Mouse (Mus musculus) brown adipose tissue, adult 24 weeks (tissue): ENCODE measurements around the gene Ptprd. TPM values are rescaled to one million over a fixed set of nuclear protein-coding genes. Genes with fewer than 3 reads are reported as not detected.

Source experiments
- H3K27ac ChIP-seq: fragments of 200-500 bp; replicated peaks from 2 replicates; pipeline ENCODE4 v1.5.1; 2012; ENCODE audit warnings: low read depth, mild to moderate bottlenecking, low read length
- H3K4me1 ChIP-seq: fragments of 200-500 bp; 2 replicates; pipeline ENCODE4 v1.6.1; 2012; ENCODE audit warnings: low read length, mixed read lengths; ENCODE audit not compliant: control insufficient read depth, insufficient read depth, insufficient read length
- H3K4me3 ChIP-seq: fragments of 200-500 bp; 2 replicates; pipeline ENCODE4 v1.5.1; 2012; ENCODE audit warnings: low read depth, mild to moderate bottlenecking, low read length, moderate library complexity; ENCODE audit not compliant: insufficient read depth
- polyA plus RNA-seq: library from polyadenylated mRNA; stranded (reverse); fragments of >200 nt; gene quantifications from 2 replicates; pipeline ENCODE4 v1.2.4, GENCODE M21; 2012; ENCODE audit not compliant: missing spikeins, insufficient read depth, insufficient read length

The Ptprd gene
- polyA plus RNA-seq, 1 experiment, result 22.5 TPM

DNA sequence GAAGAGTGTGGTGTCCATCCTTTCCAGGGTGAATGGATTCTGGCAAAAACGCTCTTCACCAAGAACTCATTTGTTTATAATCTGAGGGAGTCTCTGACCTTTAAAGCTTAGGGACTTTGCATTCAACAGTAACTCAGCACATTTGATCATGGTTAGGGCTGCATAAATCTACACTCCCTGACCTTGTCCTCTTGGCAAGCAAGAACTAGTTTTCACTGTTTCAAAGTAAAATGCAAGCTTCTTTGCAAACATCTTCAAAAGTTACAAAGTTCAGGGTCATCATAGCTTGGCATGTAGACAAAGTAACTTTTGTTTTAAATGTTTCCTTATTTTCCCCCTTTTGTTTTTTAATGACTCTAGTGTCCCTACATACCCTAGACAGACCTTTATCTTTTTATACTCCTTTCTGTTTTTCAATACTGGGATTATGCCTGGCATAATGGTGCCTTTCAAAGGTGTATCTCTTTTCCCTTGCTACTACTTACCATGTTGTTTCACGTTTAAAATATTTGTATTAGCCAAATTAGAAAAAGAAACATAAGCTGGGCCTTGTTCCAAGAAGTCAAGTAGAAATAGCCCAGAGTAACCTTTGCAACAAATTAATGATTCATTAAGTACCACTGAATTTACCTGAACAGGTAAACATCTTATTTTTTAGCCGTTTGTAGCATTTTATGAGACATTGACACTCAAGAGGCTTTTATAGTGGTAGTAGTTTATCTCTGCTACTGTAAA, 1743.2 kb downstream of the Ptprd start:
- Histone ChIP-seq H3K27ac (no peak overlapping the region), H3K4me3 (no peak overlapping the region), H3K4me1 (no peaks in the 10 kb centered on the region)

DNA sequence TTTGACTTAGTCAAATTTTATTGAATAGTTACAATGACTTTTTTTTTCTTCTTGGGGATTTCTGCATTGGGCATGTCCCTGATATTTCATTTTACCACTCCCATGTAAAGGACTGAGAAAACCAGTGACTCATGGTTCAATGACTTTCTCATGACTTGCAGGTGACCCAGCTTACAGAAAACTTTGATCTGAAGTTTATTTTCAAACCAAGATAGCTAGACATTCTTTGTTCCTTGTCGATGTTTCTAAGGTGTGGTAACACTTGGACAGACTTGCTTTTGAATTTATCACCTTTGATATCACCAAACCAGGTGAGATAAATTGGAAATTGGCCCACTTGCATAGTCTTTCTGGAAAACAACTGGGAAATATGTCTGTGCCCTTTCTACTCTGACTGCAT, 1747.1 kb downstream of the Ptprd start:
- Histone ChIP-seq H3K4me1 (no peaks in the 10 kb centered on the region), H3K4me3 (no peak overlapping the region), H3K27ac (no peak overlapping the region)

GRCm38 (mm10) chr4:76461336-76461735, 1750.4 kb downstream of the Ptprd start:
- peak overlapping the region; percentile 80 for H3K27ac ChIP-seq
- no peak overlapping the region for H3K4me3 ChIP-seq
- H3K4me1 ChIP-seq, result no peaks in the 10 kb centered on the region

- H3K4me3 ChIP-seq, result no peak overlapping the region
Measured at GRCm38 (mm10) chr4:76460556-76460955, 1751.2 kb downstream of the Ptprd start.

GRCm38 (mm10) chr4:76459621-76460020, 1752.1 kb downstream of the Ptprd start:
- no peak overlapping the region for H3K27ac ChIP-seq
- H3K4me3 ChIP-seq, result no peak overlapping the region
- no peaks in the 10 kb centered on the region for H3K4me1 ChIP-seq

More at GRCm38 (mm10) chr4:76460556-76460955, 1751.2 kb downstream of the Ptprd start:
- H3K4me1 ChIP-seq, result no peaks in the 10 kb centered on the region
- peak overlapping the region; percentile 65 for H3K27ac ChIP-seq

- Histone ChIP-seq H3K4me3 (no peak overlapping the region), H3K27ac (no peak overlapping the region), H3K4me1 (no peaks in the 10 kb centered on the region)
Measured at GRCm38 (mm10) chr4:76452286-76452685, 1759.5 kb downstream of the Ptprd start.

- Histone ChIP-seq H3K4me1 (no peaks in the 10 kb centered on the region), H3K4me3 (peak overlapping the region; percentile 83), H3K27ac (peak overlapping the region; percentile 60)
Measured at GRCm38 (mm10) chr4:76451019-76451552, 1760.7 kb downstream of the Ptprd start.

GRCm38 (mm10) chr4:76450351-76451018, 1761.3 kb downstream of the Ptprd start:
- H3K27ac ChIP-seq, result peak overlapping the region; percentile 60
- H3K4me3 ChIP-seq, result peak overlapping the region; percentile 83
- H3K4me1 ChIP-seq, result no peaks in the 10 kb centered on the region

DNA sequence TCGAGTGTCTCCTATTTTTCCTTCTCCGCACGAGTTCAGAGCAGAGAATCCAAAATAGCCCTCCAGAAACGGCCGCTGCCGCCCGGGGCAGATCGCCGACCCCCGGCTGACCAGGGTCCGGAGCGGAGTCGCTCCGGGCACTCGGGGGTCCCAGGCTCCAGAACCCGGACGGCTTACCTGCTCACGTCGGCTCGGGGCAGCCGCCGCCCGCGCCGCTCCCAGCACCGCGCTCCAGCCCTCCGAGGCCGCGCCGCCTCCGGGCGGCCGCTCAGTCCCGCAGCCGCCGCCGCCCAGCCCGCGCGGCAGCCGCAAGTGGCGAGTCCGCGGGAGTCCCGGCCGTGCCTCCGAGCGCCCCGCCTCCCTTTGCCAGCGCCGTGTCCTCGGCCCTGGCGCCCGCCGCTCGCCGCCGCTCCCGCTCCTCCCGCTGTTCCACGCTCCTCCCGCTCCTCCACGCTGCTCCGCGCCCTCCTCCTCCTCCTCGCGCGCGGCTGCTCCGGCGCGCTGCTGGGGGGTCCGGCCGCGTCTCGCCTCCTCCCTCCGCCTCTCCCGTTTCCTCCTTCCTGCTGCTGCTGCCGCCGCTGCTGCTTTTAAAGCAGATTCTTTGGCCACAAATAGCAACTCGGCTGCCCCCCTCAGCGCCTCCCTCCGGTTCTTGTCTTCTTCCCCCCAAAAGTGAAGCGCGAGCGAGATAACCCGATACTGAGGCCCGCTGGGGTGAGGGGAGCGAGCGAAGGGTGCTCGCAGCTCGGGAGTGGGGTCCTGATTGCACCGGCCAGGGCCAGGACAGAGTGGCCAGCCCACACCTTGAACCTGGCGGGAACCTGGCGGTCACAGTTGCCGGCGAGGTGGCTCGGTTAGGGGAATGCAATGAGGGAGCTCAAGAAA, 1762.1 kb downstream of the Ptprd start:
- peak overlapping the region; percentile 87 for H3K27ac ChIP-seq
- peak overlapping the region; percentile 83 for H3K4me3 ChIP-seq
- H3K4me1 ChIP-seq, result no peaks in the 10 kb centered on the region

DNA sequence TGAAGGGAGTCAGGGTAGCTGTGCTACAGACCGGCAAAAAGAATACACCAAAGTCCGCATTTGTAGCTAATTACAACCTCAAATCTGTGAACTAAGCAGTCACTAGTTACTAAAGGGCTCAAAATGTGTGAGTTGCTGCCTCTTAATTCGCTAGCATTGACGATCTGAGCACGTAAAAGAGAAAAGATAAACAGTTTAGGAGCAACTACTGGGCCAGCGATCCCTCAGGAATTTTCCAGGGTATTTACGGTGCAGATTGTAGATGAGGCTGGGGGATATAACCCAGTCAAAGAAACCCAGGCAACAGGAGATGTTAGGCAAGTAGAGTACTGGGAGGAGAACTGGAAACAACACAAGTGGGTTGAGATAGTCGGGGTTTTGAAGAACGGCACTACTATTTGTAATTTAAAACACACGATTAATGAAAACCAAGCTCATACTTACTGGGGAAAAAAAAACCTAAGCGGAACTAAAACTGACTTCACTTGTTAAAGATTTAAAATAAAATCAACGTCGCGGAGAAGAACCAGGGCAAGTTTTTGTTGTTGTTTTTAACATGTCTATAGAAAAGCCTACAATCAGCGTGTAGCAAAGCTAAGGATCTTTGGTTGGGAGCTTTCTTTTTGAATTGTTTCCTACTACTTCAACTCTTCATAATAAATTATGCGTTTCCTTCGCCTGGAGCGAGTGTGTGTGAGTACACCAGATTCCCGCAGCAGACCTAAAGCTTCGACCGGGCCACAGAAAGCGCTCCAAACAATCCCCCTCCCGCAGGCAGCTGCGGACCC, 1762.9 kb downstream of the Ptprd start:
- Histone ChIP-seq H3K27ac (peak overlapping the region; percentile 87), H3K4me3 (peak overlapping the region; percentile 83), H3K4me1 (no peaks in the 10 kb centered on the region)

DNA sequence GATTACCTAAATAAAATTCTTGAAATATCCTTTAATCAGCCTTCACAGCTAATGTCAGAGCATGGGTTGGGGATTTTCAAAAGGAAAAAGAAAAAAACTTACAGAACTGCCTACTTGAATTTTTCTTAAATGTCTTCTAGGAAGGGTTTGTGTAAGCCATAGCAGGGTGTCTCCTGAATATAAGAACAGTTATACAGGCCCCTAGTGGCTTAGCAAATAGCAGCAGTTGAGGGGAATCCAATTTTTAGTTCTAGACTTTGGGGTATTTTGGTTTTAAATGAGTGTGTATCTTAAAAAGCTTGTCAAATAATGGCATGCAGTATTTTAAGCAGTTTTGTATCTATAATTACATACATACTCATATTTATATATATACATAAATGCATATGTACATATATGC, 1764.4 kb downstream of the Ptprd start:
- Histone ChIP-seq H3K4me3 (no peak overlapping the region), H3K4me1 (no peaks in the 10 kb centered on the region; the same call in 1 of the 2 replicates), H3K27ac (no peak overlapping the region)

GRCm38 (mm10) chr4:76444778-76445177, 1767.0 kb downstream of the Ptprd start:
- H3K4me3 ChIP-seq, result no peak overlapping the region
- no peak overlapping the region for H3K27ac ChIP-seq
- H3K4me1 ChIP-seq, result no peaks in the 10 kb centered on the region; the same call in 1 of the 2 replicates

- Histone ChIP-seq H3K4me3 (no peak overlapping the region), H3K27ac (no peak overlapping the region), H3K4me1 (no peaks in the 10 kb centered on the region; the same call in 1 of the 2 replicates)
Measured at GRCm38 (mm10) chr4:76443553-76443952, 1768.2 kb downstream of the Ptprd start.

DNA sequence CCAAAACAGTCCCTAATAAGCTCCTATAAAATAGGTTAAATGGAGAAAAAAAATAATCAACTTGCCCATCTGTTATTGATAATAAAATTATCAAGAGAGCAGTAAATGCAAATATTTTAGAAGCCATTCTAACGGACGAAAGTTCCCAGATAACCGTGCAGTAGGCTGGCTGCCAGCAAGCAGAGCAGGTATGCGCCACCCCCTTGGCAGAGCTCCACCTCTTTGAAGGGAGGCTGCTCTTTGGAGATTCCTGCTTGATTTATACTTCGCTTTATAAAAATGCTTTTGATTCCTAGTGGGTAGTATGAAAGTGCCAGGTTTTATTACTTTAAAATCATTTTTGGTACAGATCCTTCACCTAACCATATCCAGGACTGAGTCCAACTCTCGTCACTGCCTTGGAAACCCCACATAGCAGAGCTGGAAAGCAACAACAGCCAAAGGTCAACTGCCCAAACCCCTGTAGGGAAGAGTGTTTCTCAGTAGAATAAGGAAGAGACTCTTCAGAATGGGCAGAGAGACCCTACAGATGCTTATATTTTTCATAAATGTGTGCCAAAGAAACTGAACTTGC, 1770.9 kb downstream of the Ptprd start:
- H3K27ac ChIP-seq, result no peak overlapping the region; the same call in 1 of the 2 replicates
- H3K4me1 ChIP-seq, result no peaks in the 10 kb centered on the region; the same call in 1 of the 2 replicates
- 0 out of 2 replicates have a peak overlapping the region, but pooled peaks have one; percentile 24 for H3K4me3 ChIP-seq
